Mouse (Mus musculus): ENCODE results near the gene Marc2.
A peak's percentile ranks its signal among the peaks of the same experiment; 100 is the strongest.

Marc2 gene

DNA sequence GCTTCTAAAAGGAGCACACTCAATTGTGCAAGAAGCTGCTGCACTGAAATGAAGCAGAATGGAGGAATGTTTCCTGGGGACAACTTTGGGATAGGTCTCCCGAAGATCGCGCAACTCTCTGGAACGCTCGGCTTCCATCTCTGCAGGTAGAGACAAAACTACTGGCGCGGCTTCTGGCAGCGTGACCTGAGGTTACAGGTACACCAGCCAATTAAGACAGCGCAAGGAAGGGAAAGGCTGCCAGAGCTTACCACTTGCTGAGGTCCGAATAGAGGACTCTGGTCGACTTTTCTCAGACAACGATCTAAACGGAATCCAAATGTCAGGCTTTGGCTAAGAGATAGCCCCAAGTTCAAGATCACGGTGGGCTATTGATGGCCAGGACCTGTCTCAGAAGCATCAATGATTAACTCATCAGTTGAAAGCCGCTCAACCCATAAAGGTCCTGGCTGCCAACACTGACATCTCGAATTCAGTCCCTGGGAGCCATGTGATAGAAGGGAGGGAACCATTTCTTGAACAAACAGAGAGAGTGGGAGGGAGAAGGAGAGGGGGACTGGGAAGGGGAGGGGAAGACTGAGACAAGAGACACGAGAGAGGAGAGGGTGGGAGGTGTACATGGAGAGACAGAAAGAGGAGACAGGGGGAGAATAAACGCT, at the start of gene Marc2:
Marc2 (minus strand) TSS at position 360 of the 659 bp plus-strand sequence.
- DNase-seq = no peak

DNA sequence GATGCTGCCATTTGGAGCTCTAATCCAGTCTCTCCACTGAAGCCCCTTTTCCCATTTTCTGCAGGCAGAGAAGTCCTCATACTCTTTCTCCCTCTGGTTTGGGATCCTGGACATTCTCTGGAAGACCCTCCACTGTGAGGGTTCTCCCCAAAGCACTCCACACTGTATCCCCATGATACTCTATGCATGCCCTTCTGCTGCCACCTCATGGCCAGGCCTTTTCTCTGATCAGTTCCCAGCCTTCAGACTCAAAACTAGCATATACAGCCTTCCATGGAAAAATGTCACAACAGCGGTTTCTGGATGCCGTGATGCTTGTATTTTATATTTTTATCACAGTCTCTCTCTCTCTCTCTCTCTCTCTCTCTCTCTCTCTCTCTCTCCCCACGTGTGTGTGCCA, 45.7 kb upstream of the Marc2 start:
- no peak for DNase-seq

GRCm38 (mm10) chr1:184889454-184889853, 43.2 kb upstream of the Marc2 start:
- DNase-seq = no peak

- DNase-seq = no peak
Measured at GRCm38 (mm10) chr1:184886160-184886559, 39.9 kb upstream of the Marc2 start.

DNA sequence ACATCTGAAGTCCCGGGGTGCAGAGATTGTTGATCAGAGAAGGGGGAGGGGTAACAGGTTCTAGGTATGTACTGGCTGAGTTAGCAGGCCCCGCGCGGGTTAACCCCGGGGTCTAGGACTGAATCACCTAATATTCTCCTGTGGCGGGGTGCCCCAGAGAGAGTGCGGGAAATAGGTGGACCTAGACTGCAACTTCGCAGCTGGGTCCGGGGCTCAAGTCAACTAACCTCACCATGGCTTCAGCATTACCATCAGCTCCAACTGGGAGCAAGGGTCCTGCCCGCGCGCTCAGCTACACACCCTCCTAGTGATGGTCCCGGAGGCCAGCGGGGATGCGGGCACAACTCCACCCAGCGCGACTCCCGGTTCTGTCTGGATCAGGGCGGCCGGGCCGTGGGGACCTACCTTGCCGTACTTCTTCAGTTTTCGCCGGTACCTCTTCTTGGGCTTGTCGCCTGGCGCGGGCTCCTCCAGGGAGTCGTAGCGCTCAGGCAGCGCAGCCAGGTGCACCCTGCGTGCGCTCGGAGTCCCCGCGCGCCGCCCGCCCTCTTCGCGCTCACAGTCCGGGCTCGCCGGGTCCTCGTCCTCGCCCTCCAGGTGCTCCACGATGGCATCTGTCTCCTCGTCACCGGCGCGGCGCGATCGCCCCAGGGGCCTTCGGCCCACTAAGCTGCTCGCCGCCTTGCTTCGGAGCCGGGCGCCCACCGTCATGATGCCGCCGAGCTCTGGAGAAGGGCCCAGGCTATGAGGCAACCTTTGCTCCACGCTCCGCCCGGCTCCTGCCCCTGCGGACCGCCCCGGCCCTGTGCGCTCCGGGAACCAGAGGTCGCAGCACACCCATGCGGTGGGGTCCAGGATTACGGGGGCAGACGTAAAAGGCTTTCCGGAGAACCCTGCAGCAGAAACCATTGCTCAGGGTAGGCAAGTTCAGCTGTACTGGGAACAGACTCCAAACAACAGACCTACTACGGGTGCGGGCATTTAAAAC, 36.3 kb upstream of the Marc2 start, which contains the start of gene C130074G19Rik:
C130074G19Rik (minus strand) TSS at position 938 of the 988 bp plus-strand sequence.
- no peak for DNase-seq

GRCm38 (mm10) chr1:184881861-184882260, 35.6 kb upstream of the Marc2 start:
- DNase-seq = no peak

DNA sequence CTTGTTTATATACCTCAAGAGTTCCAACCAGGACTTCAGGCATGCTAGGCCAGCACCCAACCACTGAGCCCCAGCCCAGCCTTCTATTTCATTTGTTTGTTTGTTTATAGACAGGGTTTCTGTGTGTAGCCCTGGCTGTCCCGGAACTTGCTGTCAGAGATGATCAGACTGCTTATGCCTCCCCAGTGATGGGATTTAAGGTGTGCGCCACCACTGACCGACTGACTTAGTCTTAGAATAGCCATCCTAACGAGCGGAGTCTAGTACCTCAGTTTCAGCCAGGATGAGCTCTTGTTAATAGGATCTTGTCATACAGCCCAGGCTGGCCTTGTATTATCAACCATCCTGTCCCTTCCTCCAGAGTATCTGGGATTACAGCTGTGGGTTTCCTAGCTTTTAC, 35.0 kb upstream of the Marc2 start:
- no peak for DNase-seq

- DNase-seq = no peak
Measured at GRCm38 (mm10) chr1:184878860-184879259, 32.6 kb upstream of the Marc2 start.

DNA sequence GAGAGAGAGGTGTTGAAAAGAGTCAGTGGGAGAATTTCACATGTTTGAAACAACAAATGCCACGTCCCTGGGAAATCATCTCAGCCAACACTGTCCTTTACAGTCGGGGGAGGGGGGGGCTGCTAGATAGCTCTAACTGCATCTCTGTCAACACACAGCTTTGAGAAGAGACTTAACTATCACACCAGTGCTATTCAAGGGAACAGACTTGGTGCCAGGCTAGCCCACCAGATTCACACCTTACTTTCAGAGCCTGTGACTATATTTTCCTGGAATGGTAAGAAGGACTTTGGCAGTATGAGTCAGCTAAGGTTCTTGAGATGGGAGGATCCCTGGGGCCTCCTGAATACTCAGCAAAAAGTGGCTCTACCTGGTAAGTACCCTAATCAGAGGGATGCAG, 31.1 kb upstream of the Marc2 start:
- no peak for DNase-seq

- no peak for DNase-seq
Measured at GRCm38 (mm10) chr1:184873910-184874309, 27.7 kb upstream of the Marc2 start.

DNA sequence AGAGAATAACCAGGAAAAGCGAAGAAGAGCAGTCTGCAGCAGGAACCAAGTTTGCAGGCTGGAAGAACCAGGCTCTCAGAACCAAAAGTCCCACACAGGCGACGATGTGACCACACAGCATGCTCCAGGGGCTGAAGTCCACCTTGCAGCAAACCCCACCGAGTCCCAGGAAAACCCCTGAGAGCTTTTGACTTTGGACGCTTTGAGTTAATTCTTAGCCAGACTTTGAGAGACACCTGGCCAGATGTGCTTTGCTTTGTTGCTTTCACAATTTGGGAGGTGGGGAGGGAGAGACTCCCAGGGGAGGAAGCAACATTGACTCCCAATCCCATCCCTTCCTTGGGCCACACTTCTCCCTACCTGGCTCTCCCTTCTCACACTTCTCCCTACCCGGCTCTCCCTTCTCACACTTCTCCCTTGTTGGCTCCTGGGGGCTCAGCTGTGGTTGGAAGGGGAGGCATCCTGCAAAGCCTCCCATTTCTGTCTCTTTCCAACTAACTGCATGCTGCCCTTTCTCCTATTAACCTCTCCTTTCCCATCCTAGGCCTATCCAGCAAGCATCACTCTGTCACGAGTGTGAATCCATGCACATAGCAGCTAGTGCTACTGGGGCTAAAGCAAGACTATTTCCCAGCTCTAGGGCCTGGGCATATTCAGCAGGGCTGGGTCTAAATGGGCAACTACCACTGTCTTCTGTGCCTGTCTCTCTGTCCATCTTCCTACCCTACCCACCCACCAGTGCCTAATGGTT, 26.0 kb upstream of the Marc2 start:
- no peak for DNase-seq

DNA sequence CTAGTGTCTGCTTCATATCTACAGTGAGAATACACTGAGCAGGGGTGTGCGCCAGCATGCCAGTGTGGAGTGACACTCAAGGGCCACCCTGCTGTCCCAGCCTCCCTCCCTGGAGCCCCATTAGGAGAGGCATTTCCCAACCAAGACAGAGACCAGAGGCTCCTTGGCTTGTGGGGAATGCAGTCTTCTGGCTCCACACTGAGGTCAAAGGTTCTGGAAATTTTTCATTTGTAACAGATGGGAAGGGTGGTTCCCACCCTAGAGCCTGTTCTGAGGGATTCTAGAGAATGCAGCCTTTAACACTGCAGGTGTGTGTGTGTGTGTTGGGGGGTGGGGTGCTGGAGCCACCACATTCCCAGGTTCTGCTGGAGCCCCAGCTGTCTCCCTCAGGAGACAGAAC, 25.3 kb upstream of the Marc2 start:
- DNase-seq = no peak

GRCm38 (mm10) chr1:184870646-184871385, 24.6 kb upstream of the Marc2 start:
- DNase-seq = no peak

- DNase-seq = peak in 1 of 2 experiments; percentile 17
Measured at GRCm38 (mm10) chr1:184869939-184870565, 23.8 kb upstream of the Marc2 start.

DNA sequence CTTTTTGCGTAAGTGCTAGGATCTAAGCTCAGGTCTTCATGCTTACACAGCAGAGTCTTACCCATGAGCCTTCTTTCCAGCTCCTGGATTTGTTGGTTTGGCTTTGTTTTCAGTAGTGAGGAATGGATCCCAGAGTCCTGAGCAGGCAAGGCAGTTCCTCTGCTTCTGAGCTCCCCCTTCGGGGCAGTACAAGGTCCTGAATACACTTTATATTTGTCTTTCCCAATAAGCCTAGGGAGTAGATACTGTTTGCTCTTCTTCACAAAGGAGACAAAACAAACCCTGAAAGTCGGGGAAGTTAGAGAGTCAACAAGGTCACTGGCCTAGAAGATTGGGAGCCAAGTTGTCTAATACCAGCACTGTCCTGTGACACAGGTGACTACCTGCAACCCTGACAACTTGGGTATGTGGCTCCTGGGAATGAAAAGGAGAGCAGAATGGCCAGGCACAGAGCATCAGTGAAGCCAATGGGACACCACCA, 21.4 kb upstream of the Marc2 start:
- no peak for DNase-seq

- DNase-seq = no peak
Measured at GRCm38 (mm10) chr1:184864381-184864801, 18.1 kb upstream of the Marc2 start.

DNA sequence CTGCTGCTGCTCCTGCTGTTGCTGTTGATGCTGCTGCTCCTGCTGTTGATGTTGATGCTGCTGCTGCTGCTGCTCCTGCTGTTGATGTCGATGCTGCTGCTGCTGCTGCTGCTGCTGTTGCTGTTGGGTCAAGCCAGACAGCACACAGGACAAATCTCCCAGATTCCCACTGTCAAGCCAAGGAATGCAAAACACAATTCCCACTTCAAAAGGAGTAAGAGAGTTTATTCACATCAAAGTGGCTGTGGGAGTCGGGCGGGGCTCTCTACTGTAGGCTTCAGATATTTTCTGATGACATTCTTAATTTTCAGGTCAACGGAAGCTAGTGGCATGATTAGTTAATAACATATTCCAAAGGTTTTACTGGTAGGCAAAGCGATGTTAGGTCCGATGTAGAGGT, 16.4 kb upstream of the Marc2 start:
- DNase-seq = no peak

- DNase-seq = no peak
Measured at GRCm38 (mm10) chr1:184861551-184861950, 15.3 kb upstream of the Marc2 start.

DNA sequence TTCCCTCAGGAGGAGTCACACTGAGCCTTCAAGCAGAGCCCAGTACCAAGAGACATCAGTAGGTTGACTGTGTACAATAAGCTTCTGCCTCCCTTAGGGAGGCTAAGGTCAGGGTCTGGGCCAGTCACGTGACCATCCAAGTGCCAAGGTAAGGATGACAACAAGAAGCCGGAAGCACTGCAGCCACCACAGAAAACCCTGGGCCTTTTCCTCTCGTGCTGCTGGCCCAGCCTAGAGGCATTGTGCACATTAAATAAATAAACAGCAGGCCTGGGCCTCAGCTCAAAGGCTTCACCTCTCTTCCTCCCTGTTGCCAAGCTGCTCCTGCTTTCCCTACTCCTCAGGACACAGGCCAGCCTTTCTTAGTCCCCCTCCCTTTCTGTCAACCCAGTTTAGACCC, 14.0 kb upstream of the Marc2 start:
- no peak for DNase-seq

GRCm38 (mm10) chr1:184858253-184858652, 12.0 kb upstream of the Marc2 start:
- DNase-seq = no peak

GRCm38 (mm10) chr1:184857216-184857615, 11.0 kb upstream of the Marc2 start:
- no peak for DNase-seq

DNA sequence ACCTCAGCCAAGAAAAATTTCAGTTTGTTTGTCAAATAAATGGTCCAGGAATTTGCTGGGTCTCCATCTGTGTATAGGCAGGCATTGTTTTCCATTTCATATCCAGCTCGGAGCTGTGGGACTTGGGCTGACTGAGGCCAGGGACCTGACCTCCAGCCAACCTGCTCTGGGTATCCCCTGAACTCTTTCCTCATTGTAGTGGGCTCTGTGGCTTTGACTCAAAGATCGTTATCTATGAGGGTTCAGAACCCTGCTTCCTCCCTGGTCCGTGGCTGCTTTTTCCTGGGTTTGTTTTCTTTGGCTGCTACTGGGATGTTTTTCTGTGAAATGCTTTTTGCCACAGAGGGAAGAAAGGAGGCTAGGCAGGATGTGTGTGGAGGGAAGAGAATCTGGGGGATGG, 7.7 kb upstream of the Marc2 start:
- no peak for DNase-seq
